Mouse (Mus musculus) heart, embryonic 12.5 days (tissue): ENCODE data around the gene Gpr19. TPM values are rescaled to one million over a fixed set of nuclear protein-coding genes. Genes with fewer than 3 reads are reported as not detected.
A peak's percentile ranks its signal among the peaks of the same experiment; 100 is the strongest.

Source experiments
- ATAC-seq: fragments of 200-750 bp; cut with Nextera tagmentation; 2 replicates; pipeline ENCODE4 v1.8.0; 2017; ENCODE audit warnings: moderate TSS enrichment, moderate library complexity; ENCODE audit not compliant: insufficient number of reproducible peaks, low FRiP score
- H3K27ac ChIP-seq: fragments of 300-500 bp; sonication (generic); 2 replicates; pipeline ENCODE4 v1.5.1; 2016; ENCODE audit warnings: mild to moderate bottlenecking, moderate library complexity; ENCODE audit not compliant: poor library complexity, severe bottlenecking
- H3K27me3 ChIP-seq: fragments of 300-500 bp; sonication (generic); replicated peaks from 2 replicates; pipeline ENCODE4 v1.6.1; 2016; ENCODE audit warnings: mild to moderate bottlenecking, moderate library complexity
- H3K36me3 ChIP-seq: fragments of 300-500 bp; sonication (generic); 2 replicates; pipeline ENCODE4 v1.6.1; 2016; ENCODE audit warnings: mild to moderate bottlenecking, moderate library complexity
- H3K4me1 ChIP-seq: fragments of 300-500 bp; sonication (generic); replicated peaks from 2 replicates; pipeline ENCODE4 v1.6.1; 2016; ENCODE audit warnings: mild to moderate bottlenecking
- H3K4me2 ChIP-seq: fragments of 300-500 bp; sonication (generic); 2 replicates; pipeline ENCODE4 v1.6.1; 2016; ENCODE audit warnings: mild to moderate bottlenecking, moderate library complexity
- H3K4me3 ChIP-seq: fragments of 300-500 bp; sonication (generic); 2 replicates; pipeline ENCODE4 v1.5.1; 2016; ENCODE audit warnings: mild to moderate bottlenecking
- H3K9ac ChIP-seq: fragments of 300-500 bp; sonication (generic); 2 replicates; pipeline ENCODE4 v1.6.1; 2016; ENCODE audit warnings: mild to moderate bottlenecking, moderate library complexity
- H3K9me3 ChIP-seq: fragments of 300-500 bp; sonication (generic); replicated peaks from 2 replicates; pipeline ENCODE4 v1.6.1; 2016; ENCODE audit warnings: mild to moderate bottlenecking, moderate library complexity
- WGBS: fragments of 180-500 bp; shearing (Covaris S2); methylation state at CpG from one replicate; pipeline ENCODE4 v1.1.7; 2016; 5-methylcytosine and 5-hydroxymethylcytosine counted together
- polyA plus RNA-seq: library from polyadenylated mRNA; unstranded; fragments of >200 nt; fragmentation: Nextera tagmentation; extraction: Ambion mirVana; gene quantifications from 2 replicates; pipeline ENCODE4 v1.2.1, GENCODE M21; 2016

The Gpr19 gene
- polyA plus RNA-seq, 1 experiment from 2014 or later: 9.0 TPM

- 86% methylated on average over 7 of the region's 7 CpGs for WGBS
- H3K9me3 ChIP-seq: no peaks in the 10 kb centered on the region
Measured at GRCm38 (mm10) chr6:134866113-134866512, 32.3 kb downstream of the Gpr19 start.

GRCm38 (mm10) chr6:134863146-134863545 is 35.2 kb downstream of the Gpr19 start:
- Histone ChIP-seq H3K9ac (no peak overlapping the region), H3K4me2 (peak overlapping the region; percentile 61), H3K27ac (no peak overlapping the region), H3K4me1 (peaks cover 18% of the 10 kb centered on the region; the same call in 1 of the 2 replicates), H3K36me3 (peaks cover 3% of the 10 kb centered on the region; the same call in 1 of the 2 replicates), H3K4me3 (no peak overlapping the region), H3K27me3 (no peaks in the 10 kb centered on the region), H3K9me3 (no peaks in the 10 kb centered on the region)
- peak; percentile 37; the same call in 1 of the 2 replicates for ATAC-seq
- WGBS: 5% methylated on average over 19 of the region's 19 CpGs

More at GRCm38 (mm10) chr6:134866113-134866512, 32.3 kb downstream of the Gpr19 start:
- Histone ChIP-seq H3K27ac (no peak overlapping the region), H3K4me1 (0 out of 2 replicates have a peak, but pooled peaks cover 8% of the 10 kb centered on the region), H3K9ac (no peak overlapping the region), H3K36me3 (peaks cover 18% of the 10 kb centered on the region), H3K27me3 (no peaks in the 10 kb centered on the region), H3K4me3 (no peak overlapping the region), H3K4me2 (no peak overlapping the region)
- ATAC-seq: no peak

- ATAC-seq: no peak
Measured at GRCm38 (mm10) chr6:134862671-134863104, 35.7 kb downstream of the Gpr19 start.

GRCm38 (mm10) chr6:134861386-134861785 is 37.0 kb downstream of the Gpr19 start:
- no peaks in the 10 kb centered on the region for H3K9me3 ChIP-seq
- H3K36me3 ChIP-seq: peaks cover 3% of the 10 kb centered on the region; the same call in 1 of the 2 replicates
- no peak overlapping the region for H3K9ac ChIP-seq
- H3K4me1 ChIP-seq: peaks cover 23% of the 10 kb centered on the region; the same call in 1 of the 2 replicates
- WGBS: 77% methylated on average over 12 of the region's 12 CpGs
- H3K4me3 ChIP-seq: no peak overlapping the region
- no peak overlapping the region for H3K27ac ChIP-seq
- no peaks in the 10 kb centered on the region for H3K27me3 ChIP-seq
- no peak overlapping the region for H3K4me2 ChIP-seq
- no peak for ATAC-seq

More at GRCm38 (mm10) chr6:134862671-134863104, 35.7 kb downstream of the Gpr19 start:
- no peak overlapping the region for H3K27ac ChIP-seq
- H3K9ac ChIP-seq: no peak overlapping the region
- no peaks in the 10 kb centered on the region for H3K27me3 ChIP-seq
- no peaks in the 10 kb centered on the region for H3K9me3 ChIP-seq
- H3K36me3 ChIP-seq: peaks cover 3% of the 10 kb centered on the region; the same call in 1 of the 2 replicates
- H3K4me2 ChIP-seq: peak overlapping the region; percentile 61
- WGBS: 58% methylated on average over 13 of the region's 13 CpGs
- peaks cover 23% of the 10 kb centered on the region; the same call in 1 of the 2 replicates for H3K4me1 ChIP-seq
- H3K4me3 ChIP-seq: no peak overlapping the region

- ATAC-seq: no peak
- H3K27me3 ChIP-seq: no peaks in the 10 kb centered on the region
- no peak overlapping the region for H3K4me2 ChIP-seq
- no peak overlapping the region for H3K4me3 ChIP-seq
- H3K9ac ChIP-seq: 0 out of 2 replicates have a peak overlapping the region, but pooled peaks have one; percentile 38
- peaks cover 23% of the 10 kb centered on the region; the same call in 1 of the 2 replicates for H3K4me1 ChIP-seq
- no peaks in the 10 kb centered on the region for H3K9me3 ChIP-seq
- peaks cover 6% of the 10 kb centered on the region for H3K36me3 ChIP-seq
- WGBS: 51% methylated on average over 4 of the region's 4 CpGs
- H3K27ac ChIP-seq: no peak overlapping the region
Measured at GRCm38 (mm10) chr6:134860275-134860674, 38.1 kb downstream of the Gpr19 start.

- Histone ChIP-seq H3K9me3 (no peaks in the 10 kb centered on the region), H3K4me1 (peaks cover 23% of the 10 kb centered on the region; the same call in 1 of the 2 replicates), H3K4me3 (no peak overlapping the region), H3K27me3 (no peaks in the 10 kb centered on the region), H3K4me2 (no peak overlapping the region), H3K9ac (no peak overlapping the region), H3K27ac (no peak overlapping the region), H3K36me3 (peaks cover 6% of the 10 kb centered on the region)
- ATAC-seq: no peak
- 88% methylated on average over 6 of the region's 6 CpGs for whole genome bisulfite sequencing
Measured at GRCm38 (mm10) chr6:134859021-134859420, 39.4 kb downstream of the Gpr19 start.

- Histone ChIP-seq H3K27me3 (no peaks in the 10 kb centered on the region), H3K4me3 (no peak overlapping the region), H3K9me3 (no peaks in the 10 kb centered on the region), H3K27ac (no peak overlapping the region), H3K4me1 (peaks cover 14% of the 10 kb centered on the region; the same call in 1 of the 2 replicates), H3K4me2 (no peak overlapping the region), H3K36me3 (peaks cover 9% of the 10 kb centered on the region), H3K9ac (no peak overlapping the region)
- WGBS: 86% methylated on average over 16 of the region's 16 CpGs
- ATAC-seq: no peak
Measured at GRCm38 (mm10) chr6:134855926-134856325, 42.5 kb downstream of the Gpr19 start.

- ATAC-seq: no peak
- no peak overlapping the region for H3K4me2 ChIP-seq
- WGBS: 86% methylated on average over 5 of the region's 5 CpGs
Measured at GRCm38 (mm10) chr6:134854782-134855181, 43.6 kb downstream of the Gpr19 start.

GRCm38 (mm10) chr6:134849985-134850384 is 48.4 kb downstream of the Gpr19 start:
- 75% methylated on average over 3 of the region's 3 CpGs for WGBS
- Histone ChIP-seq H3K9ac (no peak overlapping the region), H3K36me3 (peaks cover 9% of the 10 kb centered on the region; the same call in 1 of the 2 replicates), H3K4me3 (no peak overlapping the region), H3K4me1 (no peaks in the 10 kb centered on the region), H3K27me3 (no peaks in the 10 kb centered on the region), H3K9me3 (no peaks in the 10 kb centered on the region), H3K27ac (no peak overlapping the region), H3K4me2 (no peak overlapping the region)
- ATAC-seq: no peak

More at GRCm38 (mm10) chr6:134854782-134855181, 43.6 kb downstream of the Gpr19 start:
- Histone ChIP-seq H3K9ac (no peak overlapping the region), H3K36me3 (peaks cover 11% of the 10 kb centered on the region), H3K9me3 (no peaks in the 10 kb centered on the region), H3K27me3 (no peaks in the 10 kb centered on the region), H3K27ac (no peak overlapping the region), H3K4me3 (no peak overlapping the region), H3K4me1 (peaks cover 4% of the 10 kb centered on the region; the same call in 1 of the 2 replicates)

GRCm38 (mm10) chr6:134849461-134849860 is 48.9 kb downstream of the Gpr19 start:
- no peak overlapping the region for H3K4me3 ChIP-seq
- H3K4me1 ChIP-seq: no peaks in the 10 kb centered on the region
- peaks cover 9% of the 10 kb centered on the region; the same call in 1 of the 2 replicates for H3K36me3 ChIP-seq
- H3K27me3 ChIP-seq: no peaks in the 10 kb centered on the region
- H3K9me3 ChIP-seq: no peaks in the 10 kb centered on the region
- H3K27ac ChIP-seq: no peak overlapping the region
- WGBS: 75% methylated on average over 2 of the region's 2 CpGs
- no peak overlapping the region for H3K9ac ChIP-seq
- no peak overlapping the region for H3K4me2 ChIP-seq
- ATAC-seq: no peak

- no peak for ATAC-seq
Measured at GRCm38 (mm10) chr6:134848197-134848890, 50.0 kb downstream of the Gpr19 start.

More at GRCm38 (mm10) chr6:134848197-134848890, 50.0 kb downstream of the Gpr19 start:
- no peak overlapping the region for H3K27ac ChIP-seq
- H3K9ac ChIP-seq: no peak overlapping the region
- H3K4me3 ChIP-seq: no peak overlapping the region
- 83% methylated on average over 5 of the region's 5 CpGs for WGBS
- H3K9me3 ChIP-seq: no peaks in the 10 kb centered on the region
- H3K36me3 ChIP-seq: peaks cover 9% of the 10 kb centered on the region; the same call in 1 of the 2 replicates
- H3K27me3 ChIP-seq: no peaks in the 10 kb centered on the region
- H3K4me1 ChIP-seq: no peaks in the 10 kb centered on the region
- H3K4me2 ChIP-seq: no peak overlapping the region
